Mouse (Mus musculus) forebrain, embryonic 10.5 days (tissue): ENCODE measurements around the gene Adcy1. TPM values are rescaled to one million over a fixed set of nuclear protein-coding genes. Genes with fewer than 3 reads are reported as not detected.

Experiments
- DNase-seq: peaks from one replicate; pipeline ENCODE4 v3.0.0-alpha.2; 2017; ENCODE audit warnings: low spot score; ENCODE audit errors: extremely low spot score
- H3K27ac ChIP-seq: fragments of 300-500 bp; sonication (generic); 2 replicates; pipeline ENCODE4 v1.5.1; 2016; ENCODE audit warnings: mild to moderate bottlenecking
- H3K27me3 ChIP-seq: fragments of 300-500 bp; sonication (generic); 2 replicates; pipeline ENCODE4 v1.6.1; 2016; ENCODE audit warnings: mild to moderate bottlenecking; ENCODE audit not compliant: poor library complexity, severe bottlenecking
- H3K36me3 ChIP-seq: fragments of 300-500 bp; sonication (generic); replicated peaks from 2 replicates; pipeline ENCODE4 v1.6.1; 2016; ENCODE audit warnings: mild to moderate bottlenecking, moderate library complexity
- H3K4me1 ChIP-seq: fragments of 300-500 bp; sonication (generic); 2 replicates; pipeline ENCODE4 v1.6.1; 2016
- H3K4me3 ChIP-seq: fragments of 300-500 bp; sonication (generic); 2 replicates; pipeline ENCODE4 v1.5.1; 2016; ENCODE audit warnings: mild to moderate bottlenecking, moderate library complexity
- H3K9me3 ChIP-seq: fragments of 300-500 bp; sonication (generic); 2 replicates; pipeline ENCODE4 v1.6.1; 2016; ENCODE audit warnings: mild to moderate bottlenecking, moderate library complexity
- WGBS: fragments of 180-500 bp; shearing (Covaris S2); methylation state at CpG from one replicate; pipeline ENCODE4 v1.1.7; 2016; 5-methylcytosine and 5-hydroxymethylcytosine counted together
- polyA plus RNA-seq: library from polyadenylated mRNA; unstranded; fragments of >200 nt; fragmentation: Nextera tagmentation; extraction: Ambion mirVana; gene quantifications from 2 replicates; pipeline ENCODE4 v1.2.1, GENCODE M21; 2016

The Adcy1 gene
- polyA plus RNA-seq, 1 experiment from 2014 or later, result 0.86 TPM

DNA sequence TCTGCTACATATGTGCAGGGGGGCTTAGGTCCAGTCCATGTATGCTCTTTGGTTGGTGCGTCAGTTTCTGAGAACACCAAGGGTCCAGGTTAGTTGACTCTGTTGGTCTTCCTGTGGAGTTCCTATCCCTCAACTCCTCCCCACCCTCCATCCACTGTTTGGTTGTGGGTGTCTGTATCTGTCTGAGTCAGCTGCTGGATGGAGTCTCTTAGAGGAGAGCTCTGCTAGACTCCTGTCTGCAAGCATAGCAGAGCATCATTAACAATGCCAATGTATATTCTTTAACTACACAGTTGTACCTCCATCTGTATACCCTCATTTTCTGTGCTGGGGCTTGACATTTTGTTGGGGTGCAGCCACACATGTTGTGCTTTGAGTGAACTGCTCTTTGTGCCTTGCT is 18.6 kb downstream of the Adcy1 start:
- no peak for DNase-seq
- Histone ChIP-seq H3K36me3 (no peaks in the 10 kb centered on the region), H3K9me3 (no peaks in the 10 kb centered on the region), H3K4me1 (no peaks in the 10 kb centered on the region), H3K4me3 (no peak overlapping the region), H3K27ac (no peak overlapping the region), H3K27me3 (no peaks in the 10 kb centered on the region)
- WGBS, result 94% methylated on average over 1 of the region's 1 CpGs

DNA sequence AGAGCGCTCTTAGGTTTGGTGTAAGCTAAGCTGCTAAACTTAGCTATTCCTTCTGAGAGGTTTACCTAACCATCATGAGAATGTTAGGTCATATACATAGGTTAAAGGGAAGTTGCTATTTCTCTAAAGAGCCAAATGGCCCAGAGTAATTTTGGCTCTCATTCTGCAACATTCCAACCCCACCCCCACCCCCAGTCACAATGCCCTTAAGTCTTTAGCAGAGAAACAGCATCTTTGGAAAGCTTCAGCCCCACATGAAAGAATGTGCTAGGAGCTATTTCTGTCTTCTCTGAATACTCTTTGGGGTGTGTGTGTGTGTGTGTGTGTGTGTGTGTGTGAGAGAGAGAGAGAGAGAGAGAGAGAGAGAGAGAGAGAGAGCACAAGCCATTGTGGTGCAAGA is 20.6 kb downstream of the Adcy1 start:
- Histone ChIP-seq H3K36me3 (no peaks in the 10 kb centered on the region), H3K27me3 (no peaks in the 10 kb centered on the region), H3K27ac (no peak overlapping the region), H3K4me3 (no peak overlapping the region), H3K4me1 (no peaks in the 10 kb centered on the region), H3K9me3 (no peaks in the 10 kb centered on the region)
- DNase-seq, result no peak
- WGBS, result 93% methylated on average over 1 of the region's 1 CpGs

DNA sequence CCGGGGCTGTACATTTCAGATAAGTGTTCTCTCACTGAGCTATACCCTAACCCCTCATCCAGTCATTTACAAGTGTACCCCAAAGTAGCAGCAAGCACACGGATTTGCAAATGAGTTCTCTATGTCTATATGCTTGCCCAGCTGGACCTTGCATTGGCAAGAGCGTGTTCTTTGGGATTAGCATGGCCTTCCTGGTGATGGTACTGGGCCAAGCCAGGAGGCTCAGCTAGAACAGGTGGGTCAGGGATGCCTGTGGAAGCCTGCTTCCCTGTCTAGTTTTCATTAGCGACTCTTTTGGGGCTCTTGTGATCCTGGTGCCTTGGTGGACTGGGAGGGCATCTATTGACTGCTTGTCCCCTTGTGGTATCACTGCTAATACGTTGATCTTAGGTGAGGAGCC is 21.9 kb downstream of the Adcy1 start:
- Histone ChIP-seq H3K4me3 (no peak overlapping the region), H3K4me1 (no peaks in the 10 kb centered on the region), H3K27ac (no peak overlapping the region), H3K27me3 (no peaks in the 10 kb centered on the region), H3K36me3 (no peaks in the 10 kb centered on the region), H3K9me3 (no peaks in the 10 kb centered on the region)
- DNase-seq, result no peak
- 83% methylated on average over 5 of the region's 5 CpGs for WGBS

DNA sequence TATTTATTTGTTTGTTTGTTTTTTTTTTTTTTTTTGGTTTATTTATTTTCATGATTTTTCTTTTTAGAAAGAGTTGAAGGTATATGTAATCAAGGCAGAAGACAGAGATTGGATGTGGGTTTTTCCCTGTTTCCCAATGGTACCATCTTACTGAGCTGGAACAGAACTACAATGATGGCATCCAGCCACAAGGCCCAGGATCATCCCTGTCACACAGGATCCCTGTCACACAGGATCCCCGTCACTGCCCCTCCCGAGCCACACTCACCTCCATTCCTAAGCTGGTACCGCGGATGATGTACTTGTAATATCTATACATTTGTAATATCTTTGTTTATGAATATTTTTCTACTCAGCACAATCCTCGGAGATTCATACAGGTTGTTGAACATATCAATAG is 27.8 kb downstream of the Adcy1 start:
- H3K27me3 ChIP-seq, result no peaks in the 10 kb centered on the region
- H3K36me3 ChIP-seq, result no peaks in the 10 kb centered on the region
- peaks cover 9% of the 10 kb centered on the region; the same call in 1 of the 2 replicates for H3K9me3 ChIP-seq
- no peaks in the 10 kb centered on the region for H3K4me1 ChIP-seq
- no peak overlapping the region for H3K27ac ChIP-seq
- H3K4me3 ChIP-seq, result no peak overlapping the region
- 93% methylated on average over 5 of the region's 5 CpGs for WGBS
- no peak for DNase-seq

DNA sequence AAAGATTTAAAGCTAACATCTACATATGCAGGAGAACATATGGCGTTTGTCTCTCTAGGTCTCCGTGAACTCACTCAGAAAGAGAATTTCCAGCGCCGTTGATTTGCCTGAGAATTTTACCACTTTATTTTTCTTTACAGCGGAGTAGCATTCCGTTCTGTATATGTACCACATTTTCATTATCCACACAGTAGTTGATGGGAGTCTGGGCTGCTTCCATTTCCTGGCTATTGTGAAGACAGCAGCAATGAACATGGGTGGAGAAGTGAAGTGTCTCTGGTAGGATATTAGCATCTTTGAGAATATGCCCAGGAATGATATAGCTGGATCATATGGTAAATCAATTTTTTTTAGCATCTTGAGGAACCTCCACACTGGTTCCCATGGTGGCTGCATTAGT is 31.6 kb downstream of the Adcy1 start:
- Histone ChIP-seq H3K27ac (no peak overlapping the region), H3K4me1 (peaks cover 4% of the 10 kb centered on the region; the same call in 1 of the 2 replicates), H3K9me3 (peaks cover 9% of the 10 kb centered on the region; the same call in 1 of the 2 replicates), H3K27me3 (no peaks in the 10 kb centered on the region), H3K36me3 (no peaks in the 10 kb centered on the region), H3K4me3 (no peak overlapping the region)
- WGBS, result 95% methylated on average over 6 of the region's 6 CpGs
- no peak for DNase-seq

DNA sequence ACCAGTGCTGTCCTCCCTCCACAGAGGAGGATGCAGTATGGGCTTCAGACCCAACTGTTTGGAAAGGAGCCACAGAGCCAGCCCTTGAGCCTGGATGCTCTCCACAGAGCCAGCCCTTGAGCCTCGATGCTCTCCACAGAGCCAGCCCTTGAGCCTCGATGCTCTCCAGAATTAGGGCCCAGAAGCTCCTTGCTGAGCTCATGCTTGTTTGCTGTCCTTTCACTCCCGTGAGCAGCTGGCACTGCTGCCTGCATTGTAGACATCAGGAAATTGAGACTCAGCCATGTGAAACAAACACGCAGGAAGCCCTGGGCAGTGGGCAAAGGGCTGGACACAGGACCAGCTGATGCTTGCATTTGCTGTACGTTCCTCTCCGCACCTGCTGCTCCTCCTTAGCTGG is 38.4 kb downstream of the Adcy1 start:
- no peaks in the 10 kb centered on the region for H3K27me3 ChIP-seq
- H3K4me1 ChIP-seq, result peaks cover 23% of the 10 kb centered on the region
- no peak overlapping the region for H3K4me3 ChIP-seq
- 88% methylated on average over 6 of the region's 6 CpGs for WGBS
- H3K9me3 ChIP-seq, result no peaks in the 10 kb centered on the region
- H3K36me3 ChIP-seq, result no peaks in the 10 kb centered on the region
- no peak for DNase-seq
- no peak overlapping the region for H3K27ac ChIP-seq

DNA sequence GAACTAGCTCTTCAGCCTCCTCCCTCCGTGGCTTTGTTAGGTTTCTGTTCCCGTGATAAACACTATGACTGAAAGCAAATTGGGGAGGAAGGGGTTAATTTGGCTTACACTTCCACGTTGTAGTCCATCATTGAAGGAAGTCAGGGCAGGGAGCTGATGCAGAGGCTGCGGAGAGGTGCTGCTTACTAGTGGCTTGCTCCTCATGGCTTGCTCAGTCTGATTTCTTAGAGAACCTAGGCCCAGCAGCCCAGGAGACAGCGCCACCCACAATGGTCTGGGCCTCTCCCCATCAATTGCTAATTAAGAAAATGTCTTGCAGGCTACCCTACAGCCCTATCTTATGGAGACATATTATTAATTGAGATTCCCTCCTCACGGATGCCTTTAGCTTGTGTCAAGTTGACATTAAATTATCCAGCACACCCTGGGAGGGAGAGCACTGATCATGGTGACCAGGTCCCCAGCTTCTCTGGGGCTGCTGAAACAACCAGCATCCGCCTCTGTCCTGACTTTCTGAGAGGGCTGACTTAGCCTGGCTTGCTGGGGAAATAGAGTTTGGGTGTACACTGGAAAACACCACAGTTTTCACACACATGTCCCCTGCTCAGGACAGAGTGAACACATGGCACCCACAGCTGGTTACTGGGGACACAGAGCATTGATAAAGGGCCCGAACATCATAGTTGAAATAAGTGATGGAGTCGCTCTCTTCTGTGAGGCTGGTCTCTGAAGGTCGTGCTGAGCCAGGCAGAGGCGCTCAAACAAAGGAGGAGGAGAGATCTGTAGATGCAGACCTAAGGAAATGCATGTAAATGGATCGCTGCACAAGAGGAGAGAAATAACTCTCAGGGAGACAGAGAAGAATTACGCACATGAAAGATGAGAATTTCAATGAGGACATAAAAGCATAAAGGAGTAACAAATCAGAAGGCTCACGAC is 39.2 kb downstream of the Adcy1 start:
- WGBS, result 80% methylated on average over 14 of the region's 14 CpGs
- Histone ChIP-seq H3K9me3 (no peaks in the 10 kb centered on the region), H3K36me3 (no peaks in the 10 kb centered on the region), H3K27me3 (no peaks in the 10 kb centered on the region), H3K4me1 (peaks cover 23% of the 10 kb centered on the region), H3K4me3 (no peak overlapping the region), H3K27ac (peak overlapping the region; percentile 11; the same call in 1 of the 2 replicates)
- no peak for DNase-seq

DNA sequence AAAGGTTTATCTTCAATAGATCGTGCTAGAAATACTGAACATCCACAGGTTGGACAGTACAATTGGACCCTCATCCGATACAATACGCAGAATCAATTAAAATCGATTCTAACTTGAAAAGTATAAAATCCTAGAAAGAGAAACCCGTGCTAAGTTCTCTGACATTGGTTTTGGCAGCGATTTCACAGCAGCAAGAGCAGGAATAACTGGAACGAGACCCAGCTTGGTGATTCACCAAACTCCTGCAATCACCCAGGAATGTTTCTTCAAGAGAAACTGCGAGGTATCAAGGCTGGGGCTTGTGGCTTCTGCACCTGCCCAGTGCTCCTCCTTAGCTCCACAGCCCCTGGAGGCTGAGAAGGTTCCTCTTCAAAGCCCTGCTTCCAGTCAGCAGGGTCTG is 42.0 kb downstream of the Adcy1 start:
- Histone ChIP-seq H3K27me3 (no peaks in the 10 kb centered on the region), H3K9me3 (no peaks in the 10 kb centered on the region), H3K4me3 (no peak overlapping the region), H3K27ac (no peak overlapping the region), H3K4me1 (peaks cover 15% of the 10 kb centered on the region), H3K36me3 (no peaks in the 10 kb centered on the region; the same call in 1 of the 2 replicates)
- DNase-seq, result no peak
- WGBS, result 93% methylated on average over 8 of the region's 8 CpGs

DNA sequence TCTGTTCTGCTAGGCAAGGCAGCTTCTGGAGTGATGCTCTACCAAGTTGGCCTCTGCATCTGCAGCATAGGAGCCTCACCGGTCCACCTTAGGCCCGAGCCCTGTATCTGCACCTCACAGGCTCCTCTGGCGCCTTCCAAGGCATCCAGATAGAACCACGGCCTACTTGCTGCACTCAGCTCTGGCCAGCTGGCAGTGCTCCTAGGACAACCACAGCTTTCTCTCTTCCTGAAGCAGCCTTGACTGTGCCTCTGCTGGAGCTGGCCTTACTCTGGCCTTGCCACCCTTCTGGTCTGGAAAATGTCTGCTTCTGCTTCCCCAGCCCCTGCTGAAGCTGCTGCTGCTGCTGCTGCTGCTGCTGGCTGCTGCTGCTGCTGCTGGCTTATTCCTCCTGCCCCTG is 45.8 kb downstream of the Adcy1 start:
- no peaks in the 10 kb centered on the region for H3K9me3 ChIP-seq
- no peak overlapping the region for H3K27ac ChIP-seq
- 94% methylated on average over 4 of the region's 4 CpGs for WGBS
- no peaks in the 10 kb centered on the region for H3K27me3 ChIP-seq
- no peaks in the 10 kb centered on the region; the same call in 1 of the 2 replicates for H3K36me3 ChIP-seq
- H3K4me1 ChIP-seq, result peaks cover 3% of the 10 kb centered on the region; the same call in 1 of the 2 replicates
- no peak overlapping the region for H3K4me3 ChIP-seq
- DNase-seq, result no peak

DNA sequence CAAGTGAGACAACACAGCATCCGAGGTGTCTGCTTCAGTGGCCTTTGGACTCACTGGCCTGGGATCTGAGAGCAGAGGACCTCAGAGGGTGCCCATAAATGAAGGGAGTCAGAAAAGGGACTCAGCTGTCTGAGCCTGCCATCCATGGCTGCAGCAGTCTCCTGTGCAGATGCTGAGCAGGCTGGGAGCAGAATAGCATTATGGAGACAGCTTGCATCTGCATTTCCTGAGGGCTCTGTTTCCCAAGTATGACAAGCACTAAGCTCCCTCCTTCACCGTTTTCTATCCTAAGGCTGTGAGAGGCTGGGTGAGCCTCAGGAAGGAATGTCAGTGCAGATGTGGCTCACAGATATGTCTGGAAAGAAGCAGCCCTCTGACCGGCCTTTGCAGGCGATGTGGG is 49.8 kb downstream of the Adcy1 start:
- Histone ChIP-seq H3K4me1 (peaks cover 4% of the 10 kb centered on the region), H3K36me3 (no peaks in the 10 kb centered on the region; the same call in 1 of the 2 replicates), H3K27ac (no peak overlapping the region), H3K9me3 (no peaks in the 10 kb centered on the region), H3K4me3 (no peak overlapping the region), H3K27me3 (no peaks in the 10 kb centered on the region)
- WGBS, result 83% methylated on average over 4 of the region's 4 CpGs
- DNase-seq, result no peak

DNA sequence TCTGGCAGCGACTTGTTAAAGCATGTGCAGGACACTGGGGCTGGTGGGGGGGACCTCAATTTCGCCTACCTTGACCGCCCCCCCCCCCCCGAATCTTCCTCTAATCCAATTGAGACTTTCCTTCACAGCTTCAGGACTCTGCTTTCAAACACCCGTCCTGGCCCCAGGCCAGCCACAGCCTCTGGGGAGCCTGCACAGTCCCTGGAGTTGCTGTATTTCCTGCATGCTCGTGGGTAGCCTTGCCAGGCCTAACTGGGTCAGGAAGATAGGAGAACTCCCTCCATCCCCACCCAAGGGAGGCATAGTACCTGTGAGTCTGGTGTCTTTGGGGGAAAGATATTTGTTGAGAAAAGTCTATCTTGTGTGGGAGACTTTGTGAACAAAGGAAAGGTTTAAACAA is 50.4 kb downstream of the Adcy1 start:
- no peak for DNase-seq
- Histone ChIP-seq H3K36me3 (no peaks in the 10 kb centered on the region; the same call in 1 of the 2 replicates), H3K27ac (0 out of 2 replicates have a peak overlapping the region, but pooled peaks have one; percentile 25), H3K4me3 (no peak overlapping the region), H3K27me3 (no peaks in the 10 kb centered on the region), H3K9me3 (no peaks in the 10 kb centered on the region), H3K4me1 (peaks cover 10% of the 10 kb centered on the region)
- WGBS, result 64% methylated on average over 6 of the region's 6 CpGs

DNA sequence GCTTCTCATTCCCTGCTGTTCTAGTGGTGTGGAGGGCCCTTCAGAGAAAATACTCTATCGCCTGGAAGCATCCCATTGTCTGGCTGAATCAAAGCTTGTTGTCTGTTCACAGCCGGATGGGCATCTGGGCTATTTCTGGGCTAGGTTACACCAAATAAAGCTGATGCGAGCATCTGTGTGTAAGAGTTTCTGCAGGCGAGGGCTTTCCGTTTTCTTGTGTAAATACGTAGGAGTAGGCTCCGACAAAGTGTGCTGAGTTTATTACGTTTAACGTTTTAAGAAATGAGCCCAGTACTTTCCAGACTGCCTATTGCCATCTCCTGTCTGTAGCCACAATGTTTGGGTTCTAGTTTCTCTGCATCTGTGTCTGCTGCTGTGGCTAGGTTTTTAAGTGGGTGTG is 51.0 kb downstream of the Adcy1 start:
- Histone ChIP-seq H3K27me3 (no peaks in the 10 kb centered on the region), H3K4me1 (peaks cover 10% of the 10 kb centered on the region), H3K4me3 (no peak overlapping the region), H3K36me3 (no peaks in the 10 kb centered on the region; the same call in 1 of the 2 replicates), H3K27ac (no peak overlapping the region), H3K9me3 (no peaks in the 10 kb centered on the region)
- WGBS, result 78% methylated on average over 9 of the region's 9 CpGs
- no peak for DNase-seq

DNA sequence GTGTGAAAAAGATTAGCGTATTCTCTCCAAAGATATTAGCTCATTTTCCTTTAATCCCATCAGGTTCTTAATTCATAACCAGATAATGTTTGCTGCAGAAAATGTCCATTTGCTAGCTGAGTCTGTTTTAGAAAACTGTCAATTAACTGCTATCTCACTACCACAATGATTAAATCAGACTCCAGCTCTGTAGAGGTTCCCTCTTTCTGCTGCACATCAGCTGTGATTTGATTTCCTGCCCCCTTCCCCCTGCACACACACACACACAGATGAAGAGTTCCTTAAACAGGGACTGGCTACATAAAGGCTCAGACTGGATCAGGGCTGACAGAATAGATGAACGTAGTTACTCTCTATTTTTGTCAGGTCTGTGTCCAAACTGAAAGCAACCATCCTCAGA is 53.4 kb downstream of the Adcy1 start:
- H3K9me3 ChIP-seq, result no peaks in the 10 kb centered on the region
- H3K4me1 ChIP-seq, result peaks cover 10% of the 10 kb centered on the region
- no peak overlapping the region for H3K27ac ChIP-seq
- no peaks in the 10 kb centered on the region for H3K36me3 ChIP-seq
- no peak for DNase-seq
- no peaks in the 10 kb centered on the region for H3K27me3 ChIP-seq
- H3K4me3 ChIP-seq, result no peak overlapping the region
- WGBS, result 81% methylated on average over 2 of the region's 2 CpGs
